Mouse (Mus musculus): ENCODE measurements around the gene Rps18.
"Not testable (repeated sequence)": the region's sequence is repeated elsewhere in the genome, so short reads cannot be mapped to it uniquely, and the experiment has no call there.

DNA sequence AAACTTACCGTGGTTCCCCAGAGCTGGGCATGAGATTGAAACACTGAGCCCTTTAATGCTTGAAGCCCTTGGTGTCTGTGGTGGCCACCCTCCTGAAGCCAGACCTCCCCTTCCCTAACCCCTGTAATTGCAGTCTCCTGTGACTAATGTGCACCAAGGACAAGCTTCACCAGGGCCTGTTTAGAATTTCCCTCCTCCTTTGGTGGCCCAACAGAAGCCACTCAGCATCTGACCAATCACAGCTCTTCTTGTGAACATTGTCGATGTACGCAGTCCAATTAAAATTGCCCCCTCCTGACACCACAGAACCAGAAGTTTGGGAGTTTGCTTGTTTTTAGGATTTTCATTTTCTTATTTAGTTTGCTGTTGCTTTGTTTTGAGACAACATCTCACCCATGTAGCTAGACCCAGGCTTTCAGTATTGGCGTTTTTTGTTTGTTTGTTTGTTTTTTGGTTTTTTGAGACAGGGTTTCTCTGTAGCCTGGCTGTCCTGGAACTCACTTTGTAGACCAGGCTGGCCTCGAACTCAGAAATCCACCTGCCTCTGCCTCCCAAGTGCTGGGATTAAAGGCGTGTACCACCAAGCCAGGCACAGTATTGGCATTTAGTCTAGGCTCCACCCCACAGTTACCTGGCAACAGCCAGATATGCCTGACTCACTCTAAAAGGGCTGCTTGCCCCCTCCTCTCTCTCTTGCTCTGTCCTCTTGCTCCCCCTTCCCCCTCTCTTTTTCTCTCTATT, 51.7 kb downstream of the Rps18 start:
- TF ChIP-seq CTCF, POLR2A (IDR thresholded peaks at IDR 0.05; ENCODE audit: extremely low read depth, insufficient read depth, low read length): not testable (repeated sequence)
